Mouse (Mus musculus) hindbrain, embryonic 14.5 days (tissue): Measurements from ENCODE around the gene Tecpr2. TPM values are rescaled to one million over a fixed set of nuclear protein-coding genes. Genes with fewer than 3 reads are reported as not detected.
"Not testable (repeated sequence)": the region's sequence is repeated elsewhere in the genome, so short reads cannot be mapped to it uniquely, and the experiment has no call there.

Experiments
- ATAC-seq: fragments of 200-750 bp; cut with Nextera tagmentation; 2 replicates; pipeline ENCODE4 v1.8.0; 2017; ENCODE audit warnings: moderate number of reproducible peaks, mild to moderate bottlenecking, moderate TSS enrichment, moderate library complexity; ENCODE audit not compliant: low FRiP score
- DNase-seq: peaks from one replicate; pipeline ENCODE4 v3.0.0-alpha.2; 2015; ENCODE audit warnings: low spot score
- H3K27ac ChIP-seq: fragments of 300-500 bp; sonication (generic); 2 replicates; pipeline ENCODE4 v1.5.1; 2014; ENCODE audit warnings: mild to moderate bottlenecking, moderate library complexity
- H3K27me3 ChIP-seq: fragments of 300-500 bp; sonication (generic); 2 replicates; pipeline ENCODE4 v1.6.1; 2014; ENCODE audit warnings: mild to moderate bottlenecking, low read length, mixed read lengths; ENCODE audit not compliant: control insufficient read depth, insufficient read depth
- H3K36me3 ChIP-seq: fragments of 300-500 bp; sonication (generic); replicated peaks from 2 replicates; pipeline ENCODE4 v1.6.1; 2014; ENCODE audit not compliant: control insufficient read depth, insufficient read depth
- H3K4me1 ChIP-seq: fragments of 300-500 bp; sonication (generic); replicated peaks from 2 replicates; pipeline ENCODE4 v1.6.1; 2014; ENCODE audit warnings: antibody characterized with exemption, low read length, mixed read lengths; ENCODE audit not compliant: control insufficient read depth, insufficient read depth
- H3K4me2 ChIP-seq: fragments of 300-500 bp; sonication (generic); replicated peaks from 2 replicates; pipeline ENCODE4 v1.6.1; 2014; ENCODE audit warnings: mild to moderate bottlenecking, moderate library complexity
- H3K4me3 ChIP-seq: fragments of 300-500 bp; sonication (generic); replicated peaks from 2 replicates; pipeline ENCODE4 v1.5.1; 2014; ENCODE audit warnings: mild to moderate bottlenecking, low read length
- H3K9ac ChIP-seq: fragments of 300-500 bp; sonication (generic); 2 replicates; pipeline ENCODE4 v1.6.1; 2014
- H3K9me3 ChIP-seq: fragments of 300-500 bp; sonication (generic); 2 replicates; pipeline ENCODE4 v1.6.1; 2016; ENCODE audit warnings: low read length; ENCODE audit not compliant: control insufficient read depth
- WGBS: fragments of 180-500 bp; shearing (Covaris S2); extraction: QIAGEN DNeasy Blood & Tissue Kit; methylation state at CpG from one replicate; pipeline ENCODE4 v1.1.7; 2014; 5-methylcytosine and 5-hydroxymethylcytosine counted together
- polyA plus RNA-seq: library from polyadenylated mRNA; unstranded; fragments of >200 nt; fragmentation: Nextera tagmentation; extraction: Ambion mirVana; gene quantifications from 2 replicates; pipeline ENCODE4 v1.2.1, GENCODE M21; 2014

Gene Tecpr2
- polyA plus RNA-seq, 1 experiment from 2014 or later = 6.6 TPM

DNA sequence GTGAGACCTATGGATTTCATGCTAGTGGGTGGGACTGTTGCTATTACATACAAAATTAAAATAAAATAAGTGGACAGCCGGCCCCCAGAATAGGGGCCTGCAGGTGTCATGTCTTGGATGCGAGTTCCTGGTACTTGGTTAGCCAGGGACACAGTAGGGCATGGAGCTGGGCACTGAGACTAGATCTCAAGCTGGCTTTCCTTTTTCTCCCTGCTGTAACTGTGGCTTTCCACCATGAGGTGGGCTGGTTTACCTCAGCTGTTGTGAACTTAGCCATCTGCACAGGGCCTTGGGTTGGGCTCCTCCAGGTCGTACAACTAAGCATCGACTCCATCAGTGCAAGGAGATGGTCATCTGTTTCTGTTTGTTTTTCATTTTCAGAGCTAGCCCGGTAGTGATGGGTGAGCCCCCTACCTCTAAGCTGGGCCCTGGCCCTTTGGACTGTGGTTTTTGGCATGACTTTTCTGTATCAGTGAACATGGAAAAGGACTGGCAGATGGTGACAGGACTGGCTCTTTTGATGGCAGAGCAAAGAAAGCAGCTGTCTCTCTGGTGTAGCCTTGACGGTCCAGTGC lies 42.8 kb upstream of the Tecpr2 start:
- no peak for ATAC-seq
- Histone ChIP-seq H3K27me3 (peaks cover 28% of the 10 kb centered on the region), H3K4me1 (peaks cover 25% of the 10 kb centered on the region), H3K4me3 (peak overlapping the region; percentile 31), H3K4me2 (peak overlapping the region; percentile 54), H3K27ac (no peak overlapping the region), H3K9me3 (no peaks in the 10 kb centered on the region), H3K36me3 (no peaks in the 10 kb centered on the region), H3K9ac (no peak overlapping the region)
- 64% methylated on average over 6 of the region's 6 CpGs for WGBS
- DNase-seq = no peak

DNA sequence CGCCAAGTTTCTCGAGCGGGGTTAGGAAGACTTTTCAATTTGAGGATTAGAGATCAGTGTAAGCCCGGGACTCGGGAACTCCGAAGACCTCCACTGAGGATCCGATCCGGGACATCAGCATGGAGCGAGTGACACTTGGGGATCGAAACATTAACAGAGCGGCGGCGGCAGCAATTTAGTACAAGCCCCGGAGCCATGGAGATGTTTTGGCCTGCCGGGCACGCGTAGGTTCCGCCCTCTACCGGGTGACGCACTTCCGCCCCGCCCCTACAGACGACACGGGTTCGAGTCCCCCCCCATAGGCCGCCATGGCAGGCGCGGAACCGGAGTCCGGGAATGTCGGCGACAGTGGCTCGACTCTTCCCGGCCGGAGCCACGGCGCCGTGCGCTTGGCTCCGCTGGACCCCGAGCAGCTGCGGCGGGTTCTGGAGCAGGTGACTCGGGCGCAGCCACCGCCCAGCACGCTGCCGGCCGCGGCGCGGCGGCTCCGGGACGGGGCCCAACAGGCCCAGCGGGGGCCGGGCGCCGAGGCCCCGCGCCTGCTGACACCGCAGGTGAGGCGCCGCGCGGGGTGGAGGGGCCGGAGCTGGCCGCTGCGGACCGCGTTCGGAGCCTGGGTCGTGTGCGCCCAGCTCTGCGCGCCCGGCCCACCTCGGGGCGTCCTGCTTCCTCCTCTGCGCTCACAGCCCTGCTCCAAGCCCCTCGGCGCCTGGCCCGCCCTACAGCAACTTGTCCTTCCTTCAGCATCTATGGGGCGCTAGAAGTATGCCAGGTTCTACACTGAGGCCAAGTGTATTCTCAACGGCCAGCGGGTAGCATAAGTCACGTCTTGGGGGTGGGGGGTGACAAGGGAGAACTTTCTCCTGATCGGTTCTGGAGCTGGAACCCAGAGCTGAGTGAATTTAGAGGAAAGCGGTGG lies 38.8 kb upstream of the Tecpr2 start, which contains the start of gene Zfp839:
Zfp839 (plus strand) TSS at position 244 of the 919 bp plus-strand sequence.
- WGBS = under 1% methylated on average over 87 of the region's 89 CpGs

GRCm38 (mm10) chr12:110850929-110851256 lies 38.2 kb upstream of the Tecpr2 start:
- DNase-seq (no peak), ATAC-seq (no peak)
- peaks cover 13% of the 10 kb centered on the region for H3K27me3 ChIP-seq
- WGBS = 21% methylated on average over 9 of the region's 9 CpGs
- peak overlapping the region; percentile 63 for H3K4me2 ChIP-seq
- H3K4me1 ChIP-seq = peaks cover 15% of the 10 kb centered on the region
- no peak overlapping the region for H3K27ac ChIP-seq
- peaks cover 10% of the 10 kb centered on the region for H3K36me3 ChIP-seq
- peak overlapping the region; percentile 90 for H3K4me3 ChIP-seq
- H3K9ac ChIP-seq = peak overlapping the region; percentile 85
- no peaks in the 10 kb centered on the region for H3K9me3 ChIP-seq

More for the DNA sequence above, 38.8 kb upstream of the Tecpr2 start, which contains the start of gene Zfp839:
- H3K4me1 ChIP-seq = peaks cover 19% of the 10 kb centered on the region
- peak; percentile 79 for DNase-seq
- ATAC-seq = peak; percentile 90
- H3K4me2 ChIP-seq = peak within 1 kb of the TSS; percentile 63
- peaks cover 17% of the 10 kb centered on the region for H3K27me3 ChIP-seq
- peak within 1 kb of the TSS; percentile 85 for H3K9ac ChIP-seq
- H3K9me3 ChIP-seq = no peaks in the 10 kb centered on the region
- H3K4me3 ChIP-seq = peak within 1 kb of the TSS; percentile 90
- peaks cover 4% of the 10 kb centered on the region; the same call in 1 of the 2 replicates for H3K36me3 ChIP-seq
- H3K27ac ChIP-seq = peak within 1 kb of the TSS; percentile 51; the same call in 1 of the 2 replicates

GRCm38 (mm10) chr12:110851414-110851813 lies 37.6 kb upstream of the Tecpr2 start:
- peak overlapping the region; percentile 85; the same call in 1 of the 2 replicates for H3K9ac ChIP-seq
- peaks cover 7% of the 10 kb centered on the region; the same call in 1 of the 2 replicates for H3K27me3 ChIP-seq
- H3K4me2 ChIP-seq = no peak overlapping the region; the same call in 1 of the 2 replicates
- peaks cover 12% of the 10 kb centered on the region for H3K4me1 ChIP-seq
- ATAC-seq (no peak), DNase-seq (no peak)
- peaks cover 12% of the 10 kb centered on the region for H3K36me3 ChIP-seq
- H3K27ac ChIP-seq = no peak overlapping the region
- H3K4me3 ChIP-seq = no peak overlapping the region
- no peaks in the 10 kb centered on the region for H3K9me3 ChIP-seq
- 82% methylated on average over 12 of the region's 12 CpGs for WGBS

DNA sequence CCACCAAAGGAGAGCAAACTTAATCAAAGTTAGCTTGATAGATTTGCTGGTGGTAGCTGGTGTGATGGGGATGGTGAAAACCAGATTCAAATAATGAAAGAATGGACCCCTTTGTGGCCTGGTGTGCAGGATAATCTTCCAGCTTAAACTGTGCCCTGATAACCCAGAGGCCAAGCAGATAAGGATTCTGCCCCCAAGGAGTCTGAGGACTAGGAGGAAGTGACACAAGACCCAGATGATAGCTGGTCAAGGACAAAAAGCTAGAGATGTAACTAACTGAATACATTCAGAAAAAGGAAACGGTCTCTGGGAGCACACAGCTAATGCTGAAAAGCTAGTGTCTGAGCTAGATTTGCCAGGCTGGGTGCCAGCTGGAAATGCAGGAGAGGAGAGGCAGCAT lies 37.1 kb upstream of the Tecpr2 start:
- no peak overlapping the region for H3K4me2 ChIP-seq
- H3K4me3 ChIP-seq = no peak overlapping the region
- no peak for ATAC-seq
- H3K9me3 ChIP-seq = no peaks in the 10 kb centered on the region
- 0 out of 2 replicates have a peak, but pooled peaks cover 2% of the 10 kb centered on the region for H3K27me3 ChIP-seq
- WGBS = 92% methylated on average over 1 of the region's 1 CpGs
- no peak for DNase-seq
- H3K36me3 ChIP-seq = peaks cover 16% of the 10 kb centered on the region
- H3K27ac ChIP-seq = no peak overlapping the region
- H3K9ac ChIP-seq = no peak overlapping the region
- peaks cover 12% of the 10 kb centered on the region for H3K4me1 ChIP-seq

DNA sequence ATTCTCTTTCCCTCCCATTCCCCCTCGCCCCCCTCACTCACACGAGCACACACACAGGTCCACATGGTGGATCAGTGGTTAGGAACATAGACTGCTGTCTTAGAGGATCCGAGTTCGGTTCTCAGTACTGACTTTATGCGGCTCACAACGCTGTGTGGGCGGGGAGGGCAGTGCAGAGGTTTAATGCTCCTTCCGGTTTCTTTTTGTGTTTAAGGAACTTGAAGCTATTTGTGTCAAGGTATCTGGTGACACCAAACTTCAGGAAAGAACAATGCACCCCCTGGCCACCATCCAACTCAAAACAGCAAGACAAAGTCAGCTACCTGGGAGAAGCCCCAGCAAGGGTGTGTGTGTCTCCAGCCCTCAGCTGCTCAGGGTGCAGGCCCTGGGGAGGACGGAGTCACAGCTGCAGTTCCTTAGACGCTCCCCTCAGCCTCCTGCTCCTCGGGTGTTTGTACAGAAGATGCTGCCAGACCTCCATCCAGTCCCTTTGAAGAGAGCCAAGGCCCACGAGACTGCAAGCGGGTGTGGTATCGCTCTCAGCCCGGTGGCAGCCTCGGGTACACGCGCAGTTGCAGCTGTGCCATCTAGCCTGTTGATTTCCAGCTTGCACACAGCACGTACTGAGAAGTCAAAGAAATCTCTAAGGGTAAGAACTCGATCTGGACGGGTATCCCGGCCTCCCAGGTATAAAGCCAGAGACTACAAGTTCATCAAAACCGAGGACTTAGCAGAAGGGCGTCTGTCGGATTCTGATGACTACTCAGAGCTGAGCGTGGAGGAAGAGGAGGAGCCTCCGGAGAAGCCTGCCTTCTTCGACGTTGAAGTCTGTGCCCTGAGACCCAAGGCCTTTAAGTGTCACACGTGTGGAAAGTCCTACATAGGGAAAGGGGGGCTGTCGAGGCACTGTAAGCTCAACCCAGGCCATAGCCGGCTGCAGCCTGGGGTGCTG lies 34.0 kb upstream of the Tecpr2 start:
- H3K27me3 ChIP-seq = no peaks in the 10 kb centered on the region
- WGBS = 89% methylated on average over 32 of the region's 32 CpGs
- H3K4me1 ChIP-seq = peaks cover 12% of the 10 kb centered on the region
- H3K9ac ChIP-seq = no peak overlapping the region
- no peaks in the 10 kb centered on the region for H3K9me3 ChIP-seq
- no peak overlapping the region for H3K4me3 ChIP-seq
- H3K36me3 ChIP-seq = peaks cover 22% of the 10 kb centered on the region
- DNase-seq = no peak
- no peak for ATAC-seq
- no peak overlapping the region for H3K27ac ChIP-seq
- no peak overlapping the region for H3K4me2 ChIP-seq

DNA sequence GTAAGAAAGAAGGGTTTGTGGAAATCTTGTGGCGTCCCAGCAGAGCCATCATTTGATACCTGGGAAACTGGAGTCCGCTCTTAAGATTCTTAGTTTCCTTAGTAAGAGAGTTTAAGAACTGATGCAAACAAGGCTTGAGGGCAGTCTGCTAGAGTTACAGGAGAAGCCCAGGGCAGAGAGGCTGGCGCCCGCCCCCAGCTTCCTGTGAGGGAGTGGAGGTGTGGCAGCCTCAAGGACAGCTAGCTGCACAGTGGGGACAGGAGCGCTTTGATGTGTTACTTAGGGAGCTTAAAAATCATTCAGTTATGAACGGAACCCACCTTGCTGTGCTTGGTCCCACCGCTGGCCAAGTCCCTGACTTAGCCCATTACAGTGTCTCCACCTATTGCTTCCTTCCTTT lies 31.9 kb upstream of the Tecpr2 start:
- peaks cover 38% of the 10 kb centered on the region for H3K36me3 ChIP-seq
- no peaks in the 10 kb centered on the region for H3K27me3 ChIP-seq
- no peak overlapping the region for H3K27ac ChIP-seq
- 95% methylated on average over 7 of the region's 7 CpGs for WGBS
- H3K4me1 ChIP-seq = no peaks in the 10 kb centered on the region; the same call in 1 of the 2 replicates
- no peak overlapping the region for H3K9ac ChIP-seq
- ATAC-seq = no peak
- H3K4me2 ChIP-seq = no peak overlapping the region
- no peak overlapping the region for H3K4me3 ChIP-seq
- no peaks in the 10 kb centered on the region for H3K9me3 ChIP-seq
- DNase-seq = no peak

- 96% methylated on average over 15 of the region's 15 CpGs for WGBS
- not testable (repeated sequence) for H3K9ac ChIP-seq, H3K27me3 ChIP-seq, ATAC-seq, H3K9me3 ChIP-seq, H3K4me3 ChIP-seq, H3K4me2 ChIP-seq, H3K27ac ChIP-seq, H3K4me1 ChIP-seq, DNase-seq
- peaks cover 42% of the 10 kb centered on the region for H3K36me3 ChIP-seq
Observed at GRCm38 (mm10) chr12:110858681-110859080, 30.4 kb upstream of the Tecpr2 start.
